Mouse (Mus musculus) liver, postnatal 0 days (tissue): ENCODE measurements around the gene Lamp1. TPM values are rescaled to one million over a fixed set of nuclear protein-coding genes. Genes with fewer than 3 reads are reported as not detected.

ENCODE experiments used
- ATAC-seq: fragments of 200-750 bp; cut with Nextera tagmentation; 2 replicates; pipeline ENCODE4 v1.8.0; 2017; ENCODE audit warnings: mild to moderate bottlenecking, moderate library complexity
- DNase-seq: peaks from one replicate; pipeline ENCODE4 v3.0.0-alpha.2; 2016
- H3K27ac ChIP-seq: fragments of 300-500 bp; sonication (generic); 2 replicates; pipeline ENCODE4 v1.5.1; 2014; ENCODE audit warnings: antibody characterized with exemption, moderate library complexity, mild to moderate bottlenecking, low read depth
- H3K27me3 ChIP-seq: fragments of 300-500 bp; sonication (generic); 2 replicates; pipeline ENCODE4 v1.6.1; 2014; ENCODE audit warnings: low read length, control low read depth, mixed read lengths; ENCODE audit not compliant: insufficient read depth
- H3K36me3 ChIP-seq: fragments of 300-500 bp; sonication (generic); replicated peaks from 2 replicates; pipeline ENCODE4 v1.6.1; 2014; ENCODE audit warnings: mild to moderate bottlenecking, control low read depth, low read length, moderate library complexity, mixed read lengths; ENCODE audit not compliant: insufficient read depth
- H3K4me1 ChIP-seq: fragments of 300-500 bp; sonication (generic); 2 replicates; pipeline ENCODE4 v1.6.1; 2014; ENCODE audit warnings: antibody characterized with exemption, mild to moderate bottlenecking, control low read depth; ENCODE audit not compliant: insufficient read depth
- H3K4me2 ChIP-seq: fragments of 300-500 bp; sonication (generic); 2 replicates; pipeline ENCODE4 v1.6.1; 2014; ENCODE audit warnings: low read depth, mild to moderate bottlenecking, low read length, moderate library complexity, mixed read lengths
- H3K4me3 ChIP-seq: fragments of 300-500 bp; sonication (generic); 2 replicates; pipeline ENCODE4 v1.5.1; 2014; ENCODE audit warnings: low read depth, low read length
- H3K9ac ChIP-seq: fragments of 300-500 bp; sonication (generic); replicated peaks from 2 replicates; pipeline ENCODE4 v1.6.1; 2014; ENCODE audit warnings: mild to moderate bottlenecking, moderate library complexity
- H3K9me3 ChIP-seq: fragments of 300-500 bp; sonication (generic); 2 replicates; pipeline ENCODE4 v1.6.1; 2016; ENCODE audit warnings: mild to moderate bottlenecking, control low read depth, low read length, mixed read lengths
- CTCF ChIP-seq: sonication (generic); IDR thresholded peaks from 2 replicates; pipeline ENCODE4 v1.5.1; 2016; ENCODE audit warnings: antibody characterized with exemption, low read depth
- EP300 ChIP-seq: IDR thresholded peaks from 2 replicates; pipeline ENCODE4 v1.6.1; 2016; ENCODE audit warnings: antibody characterized with exemption, low read depth, mild to moderate bottlenecking
- WGBS: fragments of 180-500 bp; shearing (Covaris S2); extraction: QIAGEN DNeasy Blood & Tissue Kit; methylation state at CpG from one replicate; pipeline ENCODE4 v1.1.7; 2014; ENCODE audit not compliant: insufficient replicate concordance; 5-methylcytosine and 5-hydroxymethylcytosine counted together
- polyA plus RNA-seq: library from polyadenylated mRNA; unstranded; fragments of >200 nt; fragmentation: Nextera tagmentation; extraction: Ambion mirVana; gene quantifications from 2 replicates; pipeline ENCODE4 v1.2.1, GENCODE M21; 2015

Gene Lamp1
- polyA plus RNA-seq, 1 experiment from 2014 or later, result 199 TPM

DNA sequence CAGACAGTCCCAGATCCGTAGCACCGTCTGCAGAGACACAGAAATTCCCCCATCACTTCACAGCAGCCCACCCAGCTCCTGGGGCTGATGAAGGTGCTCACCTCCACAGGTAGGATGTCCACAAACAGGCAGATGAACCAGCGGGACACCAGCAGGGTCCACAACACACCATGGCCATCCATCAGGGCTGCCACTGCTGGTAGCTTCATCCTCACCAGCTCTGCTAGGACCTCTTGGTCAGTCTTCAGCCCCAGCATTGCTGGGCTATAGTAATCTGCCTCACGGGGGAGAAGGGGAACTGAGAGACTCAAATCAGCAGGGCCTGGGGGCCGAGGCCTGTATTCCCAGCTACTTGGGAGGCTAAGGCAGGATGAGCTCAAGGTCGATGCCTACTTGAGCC, 20.5 kb downstream of the Lamp1 start:
- peaks cover 29% of the 10 kb centered on the region for H3K36me3 ChIP-seq
- no peak overlapping the region for H3K9ac ChIP-seq
- DNase-seq (no peak), ATAC-seq (no peak)
- no peak for TF ChIP-seq CTCF
- 68% methylated on average over 6 of the region's 6 CpGs for WGBS
- H3K9me3 ChIP-seq, result no peaks in the 10 kb centered on the region
- H3K4me3 ChIP-seq, result no peak overlapping the region
- H3K4me2 ChIP-seq, result no peak overlapping the region
- no peak overlapping the region for H3K27ac ChIP-seq
- H3K27me3 ChIP-seq, result no peaks in the 10 kb centered on the region
- no peaks in the 10 kb centered on the region for H3K4me1 ChIP-seq

DNA sequence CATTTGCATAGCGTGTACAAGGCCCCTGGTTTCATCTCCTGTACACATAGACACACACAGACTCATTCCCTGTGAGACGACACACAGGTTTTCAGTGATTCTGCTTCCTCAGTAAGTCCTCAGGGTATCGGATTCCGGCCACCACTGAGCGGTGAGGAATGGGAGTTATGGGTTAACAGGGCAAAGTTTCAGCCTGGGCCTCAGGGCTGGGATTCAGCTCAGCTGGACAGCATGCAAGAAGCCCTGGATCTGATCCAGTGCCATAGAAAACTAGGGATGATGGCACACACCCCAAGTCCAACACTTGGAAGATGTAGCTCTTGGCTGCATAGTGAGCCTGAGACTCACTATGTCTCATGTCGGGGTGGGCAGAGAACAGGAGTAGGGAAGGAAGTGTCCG, 21.0 kb downstream of the Lamp1 start:
- no peaks in the 10 kb centered on the region for H3K27me3 ChIP-seq
- WGBS, result 71% methylated on average over 7 of the region's 7 CpGs
- no peak for TF ChIP-seq EP300
- no peak for TF ChIP-seq CTCF
- H3K9ac ChIP-seq, result no peak overlapping the region
- H3K4me1 ChIP-seq, result no peaks in the 10 kb centered on the region
- DNase-seq (no peak), ATAC-seq (no peak)
- no peak overlapping the region for H3K27ac ChIP-seq
- H3K36me3 ChIP-seq, result peaks cover 26% of the 10 kb centered on the region
- no peak overlapping the region for H3K4me2 ChIP-seq
- no peak overlapping the region for H3K4me3 ChIP-seq
- H3K9me3 ChIP-seq, result no peaks in the 10 kb centered on the region

DNA sequence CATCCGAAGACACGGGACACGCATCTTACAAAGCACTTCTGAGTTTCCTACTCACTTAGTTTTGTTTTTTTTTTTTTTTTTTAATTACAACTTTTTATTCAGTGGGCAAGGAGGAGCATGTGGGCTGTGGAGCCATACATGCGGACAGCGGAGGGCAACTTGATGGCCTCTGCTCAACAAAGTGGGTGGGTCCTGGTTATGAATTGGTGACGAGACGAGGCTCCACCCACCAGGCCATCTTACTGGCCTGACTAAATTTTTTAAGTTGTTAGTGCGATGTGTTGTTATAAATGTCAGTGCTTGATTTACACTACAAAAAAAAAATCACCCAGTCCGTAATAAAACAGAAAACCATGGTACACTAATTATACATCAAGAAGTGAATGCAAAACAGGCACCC, 21.4 kb downstream of the Lamp1 start:
- Histone ChIP-seq H3K4me2 (no peak overlapping the region), H3K4me1 (no peaks in the 10 kb centered on the region), H3K27ac (no peak overlapping the region), H3K36me3 (peaks cover 21% of the 10 kb centered on the region), H3K27me3 (no peaks in the 10 kb centered on the region), H3K9me3 (no peaks in the 10 kb centered on the region), H3K9ac (no peak overlapping the region), H3K4me3 (no peak overlapping the region)
- ATAC-seq, result no peak
- WGBS, result 67% methylated on average over 9 of the region's 9 CpGs
- no peak for DNase-seq
- TF ChIP-seq CTCF (no peak), EP300 (no peak)

DNA sequence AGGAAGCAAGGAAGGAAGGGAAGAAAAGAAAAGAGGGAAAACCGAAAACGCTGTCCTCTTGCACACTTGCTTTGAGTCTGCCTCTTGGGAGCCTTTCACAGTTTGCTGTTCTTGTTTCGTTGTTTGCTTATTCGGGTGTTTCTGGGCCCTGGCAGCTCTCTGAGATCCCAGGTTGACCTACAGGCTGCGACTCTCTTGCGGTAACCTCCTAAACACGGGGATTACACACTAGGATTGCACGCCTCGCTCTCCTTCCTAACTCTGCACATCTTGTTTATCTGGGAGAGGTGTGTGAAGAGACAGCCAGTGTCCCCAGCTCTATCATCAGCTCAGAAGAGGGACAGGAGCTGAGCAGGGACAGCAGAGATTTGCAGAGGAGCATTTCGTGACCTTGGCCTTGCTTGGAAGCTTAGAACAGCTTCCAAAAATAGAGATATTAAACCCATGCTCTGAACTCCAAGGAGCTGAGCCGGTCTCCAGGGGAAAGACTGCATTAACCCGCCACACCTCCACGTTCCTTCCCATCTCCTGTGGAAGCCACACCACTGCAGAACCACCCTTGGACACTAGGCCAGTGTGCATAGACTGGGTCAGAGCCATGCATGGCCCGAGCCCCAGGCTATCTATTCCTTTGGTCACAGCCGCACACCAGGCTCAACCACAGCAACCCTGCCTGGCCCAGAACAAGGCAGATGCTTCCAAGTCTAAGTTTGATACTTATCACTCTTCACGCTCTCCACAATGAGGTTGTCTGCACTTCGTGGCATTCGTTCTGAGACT, 22.1 kb downstream of the Lamp1 start:
- no peak overlapping the region for H3K27ac ChIP-seq
- no peak overlapping the region for H3K4me3 ChIP-seq
- no peak for TF ChIP-seq EP300
- TF ChIP-seq CTCF, result no peak
- no peaks in the 10 kb centered on the region for H3K27me3 ChIP-seq
- H3K4me2 ChIP-seq, result no peak overlapping the region
- no peaks in the 10 kb centered on the region for H3K4me1 ChIP-seq
- H3K9me3 ChIP-seq, result no peaks in the 10 kb centered on the region
- ATAC-seq (no peak), DNase-seq (no peak)
- peaks cover 14% of the 10 kb centered on the region for H3K36me3 ChIP-seq
- 63% methylated on average over 18 of the region's 18 CpGs for WGBS
- no peak overlapping the region for H3K9ac ChIP-seq

DNA sequence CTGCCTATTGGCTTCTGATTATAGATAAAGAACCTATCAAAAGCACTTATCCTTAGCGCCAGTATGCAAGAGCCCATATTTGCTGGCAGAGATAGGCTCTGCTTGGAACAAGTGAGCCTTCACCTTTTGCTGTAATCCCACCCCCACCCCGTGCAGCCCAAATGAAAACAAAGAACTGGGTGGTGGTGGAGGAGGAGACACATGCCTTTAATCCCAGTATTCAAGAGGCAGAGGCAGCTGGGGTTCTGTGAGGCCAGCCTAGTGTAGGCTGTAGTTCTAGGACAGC, 22.7 kb downstream of the Lamp1 start:
- peaks cover 10% of the 10 kb centered on the region; the same call in 1 of the 2 replicates for H3K36me3 ChIP-seq
- no peak overlapping the region for H3K4me2 ChIP-seq
- H3K27ac ChIP-seq, result no peak overlapping the region
- TF ChIP-seq EP300 (no peak), CTCF (no peak)
- H3K4me1 ChIP-seq, result no peaks in the 10 kb centered on the region
- H3K27me3 ChIP-seq, result no peaks in the 10 kb centered on the region
- ATAC-seq (no peak), DNase-seq (no peak)
- no peak overlapping the region for H3K4me3 ChIP-seq
- H3K9me3 ChIP-seq, result no peaks in the 10 kb centered on the region
- no peak overlapping the region for H3K9ac ChIP-seq
- 35% methylated on average over 2 of the region's 2 CpGs for WGBS

DNA sequence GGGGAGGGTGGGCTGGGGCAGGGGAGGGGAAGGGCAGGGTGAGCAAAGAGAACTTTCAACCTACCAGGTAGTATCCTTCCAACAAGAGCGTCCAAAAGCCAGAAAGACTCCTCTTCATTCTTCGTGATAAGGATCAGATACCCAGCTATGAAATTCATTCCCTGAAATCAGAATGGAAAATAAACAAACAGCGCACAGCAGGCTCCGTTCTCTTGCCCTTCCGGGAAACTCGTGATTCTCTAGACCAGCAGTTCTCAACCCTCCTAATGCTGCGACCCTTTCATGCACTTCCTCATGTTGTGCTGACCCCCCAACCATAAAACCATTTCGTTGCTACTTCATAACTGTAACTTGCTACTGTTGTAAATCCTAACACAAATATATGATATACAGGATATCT, 27.9 kb downstream of the Lamp1 start:
- DNase-seq, result no peak
- no peaks in the 10 kb centered on the region for H3K36me3 ChIP-seq
- H3K9ac ChIP-seq, result no peak overlapping the region
- no peak for ATAC-seq
- no peaks in the 10 kb centered on the region for H3K9me3 ChIP-seq
- no peaks in the 10 kb centered on the region for H3K4me1 ChIP-seq
- H3K4me3 ChIP-seq, result no peak overlapping the region
- no peak overlapping the region for H3K27ac ChIP-seq
- no peak overlapping the region for H3K4me2 ChIP-seq
- 69% methylated on average over 8 of the region's 8 CpGs for WGBS
- no peaks in the 10 kb centered on the region for H3K27me3 ChIP-seq
- TF ChIP-seq EP300 (no peak), CTCF (no peak)

DNA sequence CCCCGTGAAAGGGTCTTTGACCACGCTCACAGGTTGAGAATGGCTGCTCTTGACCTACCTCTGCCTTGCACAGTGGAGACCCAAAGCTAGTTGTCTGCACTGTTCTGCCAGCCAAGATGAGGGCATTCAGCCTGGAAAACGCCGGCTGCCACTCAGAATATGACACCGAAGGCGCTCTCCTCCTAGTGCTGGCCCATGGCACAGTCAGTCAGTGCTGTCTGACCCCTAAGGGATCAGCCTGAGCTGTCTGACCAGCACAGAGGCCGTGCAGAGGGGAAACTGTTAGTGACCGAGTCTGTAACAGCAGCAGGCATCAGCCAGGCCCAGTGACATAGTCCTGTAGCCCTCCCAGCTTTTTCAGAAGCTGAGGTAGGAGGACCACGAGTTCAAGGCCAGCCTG, 28.3 kb downstream of the Lamp1 start:
- Histone ChIP-seq H3K27me3 (no peaks in the 10 kb centered on the region), H3K4me2 (no peak overlapping the region), H3K36me3 (no peaks in the 10 kb centered on the region), H3K9ac (no peak overlapping the region), H3K4me3 (no peak overlapping the region), H3K4me1 (no peaks in the 10 kb centered on the region), H3K9me3 (no peaks in the 10 kb centered on the region), H3K27ac (no peak overlapping the region)
- no peak for TF ChIP-seq EP300
- no peak for TF ChIP-seq CTCF
- 78% methylated on average over 9 of the region's 9 CpGs for whole genome bisulfite sequencing
- DNase-seq (no peak), ATAC-seq (no peak)
